Mouse (Mus musculus) olfactory bulb, adult 2 months (tissue): ENCODE results near the gene Rpl29. TPM values are rescaled to one million over a fixed set of nuclear protein-coding genes. Genes with fewer than 3 reads are reported as not detected.

Experiments
- H3K27ac ChIP-seq: fragments of 200-500 bp; 2 replicates; pipeline ENCODE4 v1.5.1; 2012; ENCODE audit warnings: low read depth, low read length; ENCODE audit not compliant: insufficient read depth
- H3K4me1 ChIP-seq: fragments of 200-500 bp; 2 replicates; pipeline ENCODE4 v1.6.1; 2012; ENCODE audit warnings: low read length; ENCODE audit not compliant: control insufficient read depth, insufficient read depth
- H3K4me3 ChIP-seq: fragments of 200-500 bp; 2 replicates; pipeline ENCODE4 v1.5.1; 2012; ENCODE audit warnings: mild to moderate bottlenecking, low read depth, low read length, moderate library complexity; ENCODE audit not compliant: insufficient read depth
- CTCF ChIP-seq: fragments of 200-500 bp; IDR thresholded peaks from 2 replicates; pipeline ENCODE4 v1.5.1; 2012; ENCODE audit warnings: low read depth, mild to moderate bottlenecking, low read length, moderate library complexity; ENCODE audit not compliant: insufficient read depth
- POLR2A ChIP-seq: fragments of 200-500 bp; IDR thresholded peaks from 2 replicates; pipeline ENCODE4 v1.6.1; 2012; ENCODE audit warnings: mild to moderate bottlenecking, low read depth, low read length, moderate library complexity; ENCODE audit not compliant: insufficient read depth
- WGBS: fragments of 180-500 bp; shearing (Covaris S2); methylation state at CpG from one replicate; pipeline ENCODE4 v1.1.7; 2018; 5-methylcytosine and 5-hydroxymethylcytosine counted together
- polyA plus RNA-seq: library from polyadenylated mRNA; stranded (reverse); fragments of >200 nt; gene quantifications from 2 replicates; pipeline ENCODE4 v1.2.4, GENCODE M21; 2012; ENCODE audit warnings: low replicate concordance; ENCODE audit not compliant: missing spikeins, insufficient read depth, insufficient read length

Rpl29 gene
- polyA plus RNA-seq, result not detected in 2 replicates

DNA sequence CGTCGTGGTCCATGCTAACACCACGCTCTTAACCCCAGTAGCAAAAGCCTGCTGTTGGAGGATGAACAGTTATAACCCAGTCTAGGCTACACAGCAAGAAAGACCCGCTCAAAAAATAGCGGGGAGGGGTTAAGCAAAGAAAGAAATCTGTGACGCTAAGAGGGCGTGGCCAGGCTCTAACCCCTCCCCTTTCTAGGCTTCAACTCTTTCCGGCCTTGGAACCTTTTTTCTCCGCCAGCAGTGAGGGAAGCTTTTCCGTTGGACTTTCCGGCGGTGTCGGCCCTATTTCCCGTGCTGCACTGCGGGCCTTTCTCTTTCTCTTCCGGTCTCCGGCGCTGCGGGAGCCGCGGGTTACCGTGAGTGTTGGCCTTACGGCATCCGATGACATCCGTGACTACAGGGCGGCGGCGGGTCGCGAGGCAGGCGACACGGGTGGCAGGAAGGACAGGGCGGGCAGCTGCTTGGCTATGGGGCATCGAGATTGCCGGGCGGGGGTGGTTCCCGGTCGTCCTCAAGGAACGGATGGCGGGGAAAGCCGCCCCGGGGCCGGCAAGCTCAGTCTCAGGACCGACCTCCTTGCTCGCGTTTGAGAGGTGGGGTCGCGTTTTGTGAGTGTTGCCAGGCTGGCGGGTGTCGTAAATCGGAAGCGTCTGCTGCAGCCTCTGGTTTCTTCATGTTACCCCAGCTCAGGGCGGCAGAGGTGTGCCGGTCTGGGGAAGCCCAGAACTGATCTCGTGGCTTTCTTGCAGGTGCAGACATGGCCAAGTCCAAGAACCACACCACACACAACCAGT, at the start of gene Rpl29:
Rpl29 (plus strand) TSS at position 234 of the 794 bp plus-strand sequence.
- Histone ChIP-seq H3K27ac (peak within 1 kb of the TSS; percentile 95), H3K4me1 (peaks cover 4% of the 10 kb centered on the region; the same call in 1 of the 2 replicates), H3K4me3 (peak within 1 kb of the TSS; percentile 94)
- under 1% methylated on average over 55 of the region's 55 CpGs for WGBS
- TF ChIP-seq POLR2A (peak; percentile 71), CTCF (no peak)

DNA sequence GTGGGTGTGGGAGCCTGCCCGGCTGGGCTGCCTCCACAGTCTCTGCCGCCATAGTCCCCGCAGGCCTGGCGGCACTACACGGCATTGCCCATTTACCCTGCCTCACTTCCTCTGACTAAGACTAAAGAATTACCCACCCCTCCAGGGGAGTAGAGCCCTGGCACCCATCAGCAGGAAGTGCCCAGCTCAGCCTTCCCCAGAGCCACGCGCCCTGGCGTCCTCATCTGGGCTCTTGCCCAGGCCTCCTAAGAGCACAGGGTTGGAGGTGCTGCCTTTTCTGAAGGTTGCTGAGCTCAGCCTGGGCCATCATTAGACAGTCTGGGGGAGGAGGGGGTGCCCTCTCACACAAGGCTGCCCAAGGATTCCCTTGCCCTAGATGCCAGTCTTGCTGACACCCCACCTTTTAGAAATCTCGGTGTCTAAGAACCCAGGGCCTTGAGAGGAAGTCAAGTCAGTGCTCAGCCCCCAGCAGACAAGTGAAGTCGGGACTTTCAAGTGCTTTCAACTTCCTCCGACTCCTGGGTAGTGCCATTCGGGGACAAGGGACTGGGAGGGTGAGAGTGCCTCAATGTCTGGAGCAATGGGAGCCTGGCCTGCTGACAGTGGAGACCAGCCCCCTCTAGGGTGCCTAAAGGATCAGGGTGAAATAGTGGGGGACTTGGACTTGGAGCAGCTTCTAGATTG, 42.9 kb upstream of the Rpl29 start:
- Histone ChIP-seq H3K4me3 (no peak overlapping the region), H3K27ac (no peak overlapping the region), H3K4me1 (peaks cover 35% of the 10 kb centered on the region)
- 67% methylated on average over 12 of the region's 12 CpGs for WGBS
- TF ChIP-seq POLR2A (no peak), CTCF (no peak)

DNA sequence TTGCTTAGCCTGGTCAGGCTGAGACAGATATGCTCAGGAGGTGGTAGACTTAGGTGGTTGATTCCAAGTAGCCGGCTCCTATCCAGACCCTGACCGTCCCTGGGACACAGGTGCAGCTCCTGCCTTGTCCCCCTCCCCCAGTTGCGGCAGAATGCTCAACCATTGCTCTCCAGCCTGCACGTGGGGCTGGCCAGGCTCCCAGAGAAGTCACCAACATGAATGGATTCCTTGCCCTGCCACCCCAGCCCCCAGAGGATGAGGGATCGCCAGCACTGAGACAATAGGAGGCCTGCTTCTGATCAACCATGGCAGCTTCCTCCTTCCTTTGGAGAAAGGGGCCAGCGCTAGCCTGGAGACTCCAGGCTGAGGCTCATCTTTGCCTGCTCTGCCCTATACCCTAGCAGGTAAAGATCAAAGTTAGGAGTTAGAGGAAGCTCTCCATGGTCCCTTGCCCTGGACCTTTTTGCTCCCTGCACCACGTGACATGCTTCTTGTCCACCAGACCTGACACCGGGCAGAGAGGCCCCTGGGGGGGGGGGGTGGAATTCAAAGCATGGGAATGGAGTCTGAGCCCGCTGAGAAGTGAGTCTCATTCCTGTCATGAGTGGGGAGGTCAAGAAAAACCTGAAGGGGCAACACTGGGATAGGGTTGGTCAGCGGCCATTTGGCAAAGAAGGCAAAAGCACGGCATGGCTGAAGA, 36.3 kb upstream of the Rpl29 start:
- no peak overlapping the region for H3K27ac ChIP-seq

DNA sequence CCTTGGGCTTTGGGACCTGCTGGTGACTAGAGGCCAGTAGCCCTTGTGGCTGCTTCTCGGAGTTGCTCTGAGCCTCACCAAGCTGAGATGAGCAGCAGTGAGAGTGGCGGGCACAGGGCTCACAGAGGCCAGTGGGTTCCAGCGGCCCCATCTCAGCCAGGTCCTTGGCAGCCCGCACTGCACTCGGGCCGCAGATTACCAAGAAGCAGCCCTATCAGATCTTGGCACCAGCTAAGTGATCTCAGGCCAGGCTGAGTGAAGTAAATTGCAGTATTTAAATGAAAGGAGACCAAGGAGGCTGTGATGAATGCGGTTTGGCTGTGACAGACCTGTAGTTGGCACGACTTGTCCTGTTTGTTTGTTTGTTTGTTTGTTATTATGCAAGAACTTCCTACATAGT, 35.7 kb upstream of the Rpl29 start:
- peaks cover 24% of the 10 kb centered on the region for H3K4me1 ChIP-seq
- no peak overlapping the region for H3K27ac ChIP-seq
- no peak overlapping the region for H3K4me3 ChIP-seq
- TF ChIP-seq POLR2A (no peak), CTCF (no peak)
- 57% methylated on average over 8 of the region's 8 CpGs for WGBS

More for the DNA sequence above, 36.3 kb upstream of the Rpl29 start:
- WGBS, result 69% methylated on average over 11 of the region's 11 CpGs
- H3K4me3 ChIP-seq, result no peak overlapping the region
- no peak for TF ChIP-seq CTCF
- TF ChIP-seq POLR2A, result no peak
- H3K4me1 ChIP-seq, result peaks cover 24% of the 10 kb centered on the region

DNA sequence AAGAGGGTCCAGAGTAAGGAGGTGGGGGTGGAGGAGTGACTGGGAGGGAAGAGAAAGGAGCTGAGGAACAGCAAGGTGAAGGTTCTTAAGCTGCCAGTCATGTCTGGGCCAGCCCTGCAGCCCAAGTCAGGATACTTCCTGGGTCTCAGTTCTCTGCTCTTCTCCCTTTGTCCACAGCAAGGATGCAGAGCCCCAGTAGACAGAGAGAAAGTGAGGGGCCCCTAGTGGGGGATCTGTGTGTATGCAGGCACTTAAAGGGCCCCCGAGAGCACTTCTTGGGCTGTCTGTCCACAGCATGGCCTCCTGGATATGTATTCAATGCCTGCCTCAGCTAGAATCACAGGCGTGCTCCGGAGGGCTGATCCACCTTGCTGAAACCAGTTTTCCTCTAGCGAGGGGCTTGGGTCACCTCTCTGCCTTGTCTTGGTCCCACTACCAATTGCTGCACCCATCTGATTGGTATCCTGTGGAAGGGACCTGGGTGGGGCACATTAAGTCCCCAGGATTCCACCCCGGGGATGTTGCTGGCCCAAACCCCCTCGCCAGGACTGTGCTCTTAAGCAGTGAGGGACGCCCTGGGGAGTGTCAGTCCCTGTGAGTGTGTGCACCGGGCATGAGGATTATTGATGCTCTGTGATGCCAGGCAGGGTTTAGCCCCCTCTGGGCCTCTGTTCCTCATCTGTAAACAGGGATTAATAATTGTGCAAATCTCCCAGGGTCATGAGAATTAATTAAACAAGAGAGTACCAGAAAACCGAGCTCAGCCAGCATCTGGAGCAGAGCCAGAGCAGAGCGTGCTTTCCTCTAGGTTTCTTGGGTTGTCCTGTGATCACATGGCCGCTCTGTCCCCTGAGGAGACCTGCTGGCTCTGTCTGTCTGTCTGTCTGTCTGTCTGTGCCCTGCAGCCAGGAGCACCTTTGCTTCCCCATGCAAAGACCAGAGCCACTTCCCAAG, 34.3 kb upstream of the Rpl29 start:
- no peak overlapping the region for H3K27ac ChIP-seq
- H3K4me1 ChIP-seq, result peaks cover 26% of the 10 kb centered on the region
- WGBS, result 61% methylated on average over 11 of the region's 11 CpGs
- no peak overlapping the region for H3K4me3 ChIP-seq
- no peak for TF ChIP-seq POLR2A
- no peak for TF ChIP-seq CTCF

DNA sequence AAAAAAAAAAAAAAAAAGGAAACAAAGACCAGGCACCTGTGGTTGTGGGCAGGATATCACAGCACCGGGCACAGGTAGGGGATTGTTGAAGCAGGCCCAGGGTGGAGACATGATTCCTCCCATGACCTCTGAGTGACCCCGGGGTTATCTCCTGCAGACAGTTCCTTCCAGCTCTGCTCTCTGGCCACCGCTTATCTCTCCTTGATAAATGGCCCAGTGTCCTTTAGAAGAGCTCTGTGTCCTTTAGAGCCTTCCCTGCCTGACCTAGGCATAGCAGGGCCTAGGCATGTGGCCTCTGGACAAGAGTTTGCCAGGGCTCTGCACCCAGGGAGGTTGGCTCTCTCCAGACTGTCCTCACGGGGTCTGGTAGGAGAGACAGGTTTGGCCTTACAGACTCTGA, 31.5 kb upstream of the Rpl29 start:
- Histone ChIP-seq H3K4me1 (peaks cover 43% of the 10 kb centered on the region), H3K4me3 (no peak overlapping the region), H3K27ac (no peak overlapping the region)
- 99% methylated on average over 4 of the region's 4 CpGs for WGBS
- TF ChIP-seq POLR2A, result no peak
- TF ChIP-seq CTCF, result no peak

DNA sequence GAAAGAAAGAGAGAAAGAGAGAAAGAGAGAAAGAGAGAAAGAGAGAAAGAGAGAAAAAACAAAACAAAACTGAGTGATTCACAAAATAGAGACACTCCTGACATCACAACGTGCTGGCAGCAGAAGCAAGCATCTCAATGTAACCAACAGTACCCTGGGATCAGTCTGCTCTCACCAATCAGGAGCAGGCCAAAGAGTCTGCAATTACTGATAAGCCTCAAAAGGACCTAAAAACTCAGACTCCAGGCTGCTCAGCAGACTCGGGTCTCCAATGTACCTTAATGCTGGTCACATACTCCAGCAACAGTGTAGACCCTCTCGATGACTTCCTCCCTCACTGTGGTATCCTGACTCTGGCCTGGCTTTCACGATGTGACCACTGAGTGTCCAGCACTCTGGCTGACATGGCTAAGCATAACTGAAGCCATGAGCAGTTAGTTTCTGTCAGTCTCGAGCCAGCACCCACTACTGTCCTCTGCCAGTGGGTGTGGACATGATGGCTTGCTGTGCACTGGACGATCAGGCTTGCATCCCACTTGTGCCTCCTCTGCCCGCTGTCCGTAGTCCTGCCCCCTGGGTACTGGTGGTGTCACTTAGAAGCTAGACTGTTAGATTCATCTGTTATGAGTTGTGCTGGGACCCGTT, 30.5 kb upstream of the Rpl29 start:
- WGBS, result 83% methylated on average over 9 of the region's 9 CpGs
- TF ChIP-seq CTCF (no peak), POLR2A (no peak)
- no peak overlapping the region for H3K4me3 ChIP-seq
- no peak overlapping the region for H3K27ac ChIP-seq
- peaks cover 43% of the 10 kb centered on the region for H3K4me1 ChIP-seq
